Mouse (Mus musculus) stomach, postnatal 0 days (tissue): Measurements from ENCODE around the gene Colgalt1.

Experiments
- CTCF ChIP-seq: IDR thresholded peaks from 2 replicates; pipeline ENCODE4 v1.5.1; 2016; ENCODE audit warnings: antibody characterized with exemption, low read depth, mild to moderate bottlenecking, moderate library complexity
- EP300 ChIP-seq: optimal IDR thresholded peaks from 2 replicates; pipeline ENCODE3; 2016; ENCODE audit warnings: antibody characterized with exemption

GRCm38 (mm10) chr8:71596384-71596783 lies 14.4 kb upstream of the Colgalt1 start:
- TF ChIP-seq EP300 (no peak), CTCF (no peak)
